Mouse (Mus musculus): ENCODE measurements around the gene Hdhd5.

Hdhd5 gene

GRCm38 (mm10) chr6:120532594-120532993, 1.5 kb upstream of the Hdhd5 start:
- no peak for DNase-seq (ENCODE audit: low spot score)

- DNase-seq (ENCODE audit: low spot score) = no peak
Measured at GRCm38 (mm10) chr6:120529123-120529522, 2.0 kb downstream of the Hdhd5 start.

- no peak for DNase-seq (ENCODE audit: low spot score)
Measured at GRCm38 (mm10) chr6:120524796-120525195, 6.3 kb downstream of the Hdhd5 start.

GRCm38 (mm10) chr6:120519647-120520046, 11.5 kb downstream of the Hdhd5 start:
- no peak for DNase-seq (ENCODE audit: low spot score)

GRCm38 (mm10) chr6:120517311-120517710, 13.8 kb downstream of the Hdhd5 start:
- DNase-seq (ENCODE audit: low spot score) = no peak

GRCm38 (mm10) chr6:120516879-120517278, 14.2 kb downstream of the Hdhd5 start:
- no peak for DNase-seq (ENCODE audit: low spot score)

- no peak for DNase-seq (ENCODE audit: low spot score)
Measured at GRCm38 (mm10) chr6:120516422-120516821, 14.7 kb downstream of the Hdhd5 start.

- DNase-seq (ENCODE audit: low spot score) = no peak
Measured at GRCm38 (mm10) chr6:120511212-120511611, 19.9 kb downstream of the Hdhd5 start.

GRCm38 (mm10) chr6:120510425-120510824, 20.7 kb downstream of the Hdhd5 start:
- no peak for DNase-seq (ENCODE audit: low spot score)

GRCm38 (mm10) chr6:120509975-120510374, 21.1 kb downstream of the Hdhd5 start:
- DNase-seq (ENCODE audit: low spot score) = no peak

GRCm38 (mm10) chr6:120508645-120509044, 22.5 kb downstream of the Hdhd5 start:
- no peak for DNase-seq (ENCODE audit: low spot score)

- no peak for DNase-seq (ENCODE audit: low spot score)
Measured at GRCm38 (mm10) chr6:120505531-120505930, 25.6 kb downstream of the Hdhd5 start.

- DNase-seq (ENCODE audit: low spot score) = no peak
Measured at GRCm38 (mm10) chr6:120504051-120504450, 27.1 kb downstream of the Hdhd5 start.

GRCm38 (mm10) chr6:120496544-120496943, 34.6 kb downstream of the Hdhd5 start:
- DNase-seq (ENCODE audit: low spot score) = no peak

GRCm38 (mm10) chr6:120493374-120494181, 37.5 kb downstream of the Hdhd5 start, which contains the start of gene Tmem121b:
Gene Tmem121b, minus strand, starts transcription at chr6:120493807.
- peak; percentile 46 for DNase-seq (ENCODE audit: low spot score)

- DNase-seq (ENCODE audit: low spot score) = peak; percentile 31
Measured at GRCm38 (mm10) chr6:120492499-120493373, 38.4 kb downstream of the Hdhd5 start.

- DNase-seq (ENCODE audit: low spot score) = peak; percentile 84
Measured at GRCm38 (mm10) chr6:120491862-120492498, 39.1 kb downstream of the Hdhd5 start.

- DNase-seq (ENCODE audit: low spot score) = no peak
Measured at GRCm38 (mm10) chr6:120491064-120491463, 40.1 kb downstream of the Hdhd5 start.

- DNase-seq (ENCODE audit: low spot score) = no peak
Measured at GRCm38 (mm10) chr6:120489461-120489860, 41.7 kb downstream of the Hdhd5 start.

GRCm38 (mm10) chr6:120488647-120489046, 42.5 kb downstream of the Hdhd5 start:
- DNase-seq (ENCODE audit: low spot score) = no peak

GRCm38 (mm10) chr6:120486051-120486510, 45.0 kb downstream of the Hdhd5 start:
- no peak for DNase-seq (ENCODE audit: low spot score)

- DNase-seq (ENCODE audit: low spot score) = no peak
Measured at GRCm38 (mm10) chr6:120485038-120485437, 46.1 kb downstream of the Hdhd5 start.
